Mouse (Mus musculus) thymus, adult 2 months (tissue): ENCODE results near the gene Plcd3.

Experiments
- CTCF ChIP-seq: fragments of 200-500 bp; IDR thresholded peaks from 2 replicates; pipeline ENCODE4 v1.5.1; 2012; ENCODE audit warnings: mild to moderate bottlenecking, control low read depth, low read length, moderate library complexity, borderline replicate concordance; ENCODE audit not compliant: control insufficient read depth, poor library complexity, insufficient read depth; ENCODE audit errors: extremely low read depth
- POLR2A ChIP-seq: fragments of 200-500 bp; IDR thresholded peaks from 2 replicates; pipeline ENCODE4 v1.6.1; 2012; ENCODE audit warnings: mild to moderate bottlenecking, low read length, control low read depth, moderate library complexity; ENCODE audit not compliant: control insufficient read depth, poor library complexity, insufficient read depth; ENCODE audit errors: extremely low read depth

GRCm38 (mm10) chr11:103101866-103102501 lies 526 bp upstream of the Plcd3 start:
- TF ChIP-seq CTCF (no peak), POLR2A (no peak)
